In the genomic region with DNA sequence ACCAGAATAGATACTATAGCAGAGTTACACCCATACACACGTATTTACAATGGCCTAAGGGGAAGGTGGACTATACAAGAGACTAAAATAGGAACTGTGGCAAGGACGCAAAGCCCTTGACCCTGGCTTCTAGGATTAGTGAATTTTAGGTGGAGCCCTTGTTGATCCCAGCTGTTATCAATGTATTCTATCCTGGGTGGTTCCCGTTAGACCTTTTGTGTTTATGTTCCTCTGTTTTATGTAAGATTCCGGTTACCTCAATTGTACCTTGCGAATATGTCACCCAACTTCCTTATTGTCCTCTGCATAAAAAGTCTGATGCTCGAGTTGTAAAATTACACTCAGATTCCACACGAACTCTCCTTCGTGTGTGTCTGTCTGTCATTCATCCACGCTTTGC, we compare ENCODE assay signal across 7 mouse cellular contexts. TPM values are rescaled to one million over a fixed set of nuclear protein-coding genes. Genes with fewer than 3 reads are reported as not detected.
DNase-seq lines count a peak whose midpoint lies in the region; ATAC-seq and TF ChIP-seq lines count a peak whose summit lies in the region.
"Not testable (repeated sequence)": the region's sequence is repeated elsewhere in the genome, so short reads cannot be mapped to it uniquely, and the experiment has no call there.
"Had no signal": no experiment of that assay in that cellular context is flagged by ENCODE, and none has a peak within 500 bp of the region (broad histone marks: within the 10 kb centered on the region; RNA-seq: fewer than 3 reads in every experiment).

No protein-coding gene starts in this region.

- not testable (repeated sequence) for TF ChIP-seq EP300 in ES-Bruce4 (IDR thresholded peaks at IDR 0.05; ENCODE audit: insufficient read depth, low read depth, low read length)

- H3K4me3 ChIP-seq in ES-Bruce4 (ENCODE audit: low read depth, low read length) = peak overlapping the region; percentile 31; the same call in 1 of the 2 replicates
- H3K4me3 ChIP-seq in ES-E14 (ENCODE audit: insufficient read depth in 1 of 2, low read depth in 1 of 2, low read length in 2 of 2, poor library complexity in 1 of 2, severe bottlenecking in 1 of 2) = peak overlapping the region; percentile 37 to 56; a peak in 2 of 4 replicates
- not testable (repeated sequence) for H3K4me3 ChIP-seq in forebrain, embryonic 13.5 days; hindbrain, postnatal 0 days (ENCODE audit: low read length)

- not testable (repeated sequence) for H3K27me3 ChIP-seq in ES-Bruce4 (ENCODE audit: control insufficient read depth, insufficient read depth, low read length, poor library complexity, severe bottlenecking); forebrain, embryonic 13.5 days; hindbrain, postnatal 0 days (ENCODE audit: insufficient read depth, low read length)

- not testable (repeated sequence) for TF ChIP-seq POLR2A in ES-Bruce4 (IDR thresholded peaks at IDR 0.05; ENCODE audit: insufficient read depth, low read length)

- not testable (repeated sequence) for H3K36me3 ChIP-seq in ES-Bruce4 (ENCODE audit: control insufficient read depth, insufficient read depth, low read length, poor library complexity, severe bottlenecking); ES-E14 (ENCODE audit: control insufficient read depth, insufficient read depth, low read length, poor library complexity, severe bottlenecking); forebrain, embryonic 13.5 days (ENCODE audit: poor library complexity, severe bottlenecking); hindbrain, postnatal 0 days (ENCODE audit: insufficient read depth, low read length)

- peak overlapping the region; percentile 41 for H3K9ac ChIP-seq in ES-Bruce4 (ENCODE audit: low read depth, poor library complexity, severe bottlenecking)
- H3K9ac ChIP-seq in ES-E14 (ENCODE audit: insufficient read depth, low read depth, low read length, poor library complexity, severe bottlenecking) = peak overlapping the region; percentile 80; the same call in 1 of the 2 replicates
- not testable (repeated sequence) for H3K9ac ChIP-seq in forebrain, embryonic 13.5 days; hindbrain, postnatal 0 days (replicated peaks; ENCODE audit: low read length)

- H3K27ac ChIP-seq in ES-Bruce4 (ENCODE audit: insufficient read depth, low read length) = peak overlapping the region; percentile 97
- peak overlapping the region; percentile 98 for H3K27ac ChIP-seq in ES-E14 (ENCODE audit: insufficient read depth, low read depth, low read length, poor library complexity, severe bottlenecking)
- H3K27ac ChIP-seq in forebrain, embryonic 13.5 days = peak overlapping the region; percentile 71; the same call in 1 of the 2 replicates
- H3K27ac ChIP-seq in hindbrain, postnatal 0 days = 0 out of 2 replicates have a peak overlapping the region, but pooled peaks have one; percentile 51

- DNase-seq in ES-E14 (ENCODE audit: low read depth, low spot score); hindbrain, postnatal 0 days (ENCODE audit: low spot score): not testable (repeated sequence)
- DNase-seq in ZHBTc4 (ENCODE audit: low read depth, low spot score) = peak; percentile 70

- TF ChIP-seq CTCF in ES-Bruce4 (IDR thresholded peaks at IDR 0.05; ENCODE audit: low read depth, low read length); hindbrain, postnatal 0 days (IDR thresholded peaks at IDR 0.05; ENCODE audit: low read depth): not testable (repeated sequence)

- ATAC-seq in forebrain, embryonic 13.5 days; hindbrain, postnatal 0 days: not testable (repeated sequence)

- H3K4me1 ChIP-seq in ES-Bruce4 (ENCODE audit: control insufficient read depth, insufficient read depth, low read length) (peaks cover 10% of the 10 kb centered on the region), ES-E14 (ENCODE audit: control insufficient read depth in 2 of 2, insufficient read depth in 2 of 2, low read length in 2 of 2, poor library complexity in 1 of 2) (peaks cover 13 to 21% of the 10 kb centered on the region in 2 experiments)
- H3K4me1 ChIP-seq in forebrain, embryonic 13.5 days = peaks cover 28% of the 10 kb centered on the region
- H3K4me1 ChIP-seq in hindbrain, postnatal 0 days (ENCODE audit: insufficient read depth, low read length) = not testable (repeated sequence)

- not testable (repeated sequence) for H3K9me3 ChIP-seq in ES-Bruce4 (replicated peaks; ENCODE audit: control insufficient read depth, insufficient read depth, low read length, poor library complexity, severe bottlenecking); ES-E14 (ENCODE audit: control insufficient read depth, insufficient read depth, low read depth, low read length); forebrain, embryonic 13.5 days (replicated peaks); hindbrain, postnatal 0 days (ENCODE audit: low read length)

- in situ Hi-C loops in ES-E14 (cut with MboI; ENCODE audit: low sequenced_read_pairs in 2 of 2, unreplicated experiment in 2 of 2) = not testable (repeated sequence)

- H3K4me2 ChIP-seq in forebrain, embryonic 13.5 days; hindbrain, postnatal 0 days (ENCODE audit: low read depth, low read length): not testable (repeated sequence)

- WGBS in forebrain, embryonic 13.5 days = 78% methylated on average over 9 of the region's 9 CpGs
- 75% methylated on average over 8 of the region's 9 CpGs for WGBS in hindbrain, postnatal 0 days

RNA-seq across cellular contexts. Expression of gene Spats1, which starts 19.4 kb away (rescaled TPM):
- 3.0 and 3.2 TPM in 2 replicates for polyA plus RNA-seq in ES-Bruce4 (2011; ENCODE audit: insufficient read depth, insufficient read length, low read depth, missing spikeins)
- total RNA-seq in ES-E14 (2012; rRNA removed) = 8.5 and 9.7 TPM in 2 replicates
- 1.2 and 1.5 TPM in 2 replicates for polyA plus RNA-seq in forebrain, embryonic 13.5 days (2015; fragmentation: Nextera tagmentation; extraction: Ambion mirVana)
- 0.29 and 4.2 TPM in 2 replicates for total RNA-seq in hindbrain, postnatal 0 days (2014; rRNA removed)
- polyA plus RNA-seq in hindbrain, postnatal 0 days (2015; fragmentation: Nextera tagmentation; extraction: Ambion mirVana) = 2.9 and 3.5 TPM in 2 replicates
- total RNA-seq: adrenal gland, adult 2 months had no signal
- polyA plus RNA-seq: erythroblast, embryonic 14.5 days had no signal

RNA-seq across cellular contexts. Expression of gene Cdc5l, which starts 22.2 kb away (rescaled TPM):
- polyA plus RNA-seq in ES-Bruce4 (2011; ENCODE audit: insufficient read depth, insufficient read length, low read depth, missing spikeins) = 135 and 137 TPM in 2 replicates
- 116 and 125 TPM in 2 replicates for total RNA-seq in ES-E14 (2012; rRNA removed)
- polyA plus RNA-seq in forebrain, embryonic 13.5 days (2015; fragmentation: Nextera tagmentation; extraction: Ambion mirVana) = 79.9 and 81.9 TPM in 2 replicates
- 21.5 and 38.1 TPM in 2 replicates for total RNA-seq in hindbrain, postnatal 0 days (2014; rRNA removed)
- 54.2 and 57.7 TPM in 2 replicates for polyA plus RNA-seq in hindbrain, postnatal 0 days (2015; fragmentation: Nextera tagmentation; extraction: Ambion mirVana)

RNA-seq across cellular contexts. Expression of gene Aars2, which starts 50.9 kb away (rescaled TPM):
- 18.1 and 19.0 TPM in 2 replicates for polyA plus RNA-seq in ES-Bruce4 (2011; ENCODE audit: insufficient read depth, insufficient read length, low read depth, missing spikeins)
- total RNA-seq in ES-E14 (2012; rRNA removed) = 36.6 and 60.9 TPM in 2 replicates
- polyA plus RNA-seq in forebrain, embryonic 13.5 days (2015; fragmentation: Nextera tagmentation; extraction: Ambion mirVana) = 16.8 and 19.0 TPM in 2 replicates
- total RNA-seq in hindbrain, postnatal 0 days (2014; rRNA removed) = 28.5 and 34.5 TPM in 2 replicates
- polyA plus RNA-seq in hindbrain, postnatal 0 days (2015; fragmentation: Nextera tagmentation; extraction: Ambion mirVana) = 14.2 and 15.7 TPM in 2 replicates
